Comparison of ENCODE assay signal across 22 mouse cellular contexts in genomic region chr19:29454141-29454601, GRCm38 (mm10). TPM values are rescaled to one million over a fixed set of nuclear protein-coding genes. Genes with fewer than 3 reads are reported as not detected.
DNase-seq lines count a peak whose midpoint lies in the region; ATAC-seq lines count a peak whose summit lies in the region.
"Had no signal": no experiment of that assay in that cellular context is flagged by ENCODE, and none has a peak within 500 bp of the region (broad histone marks: within the 10 kb centered on the region; RNA-seq: fewer than 3 reads in every experiment).

No protein-coding gene starts in this region.

- 84% methylated on average over 10 of the region's 10 CpGs for WGBS in kidney, embryonic 14.5 days

- no peak overlapping the region for H3K9ac ChIP-seq in kidney, embryonic 14.5 days (ENCODE audit: low read depth, low read length)
- H3K9ac ChIP-seq: liver, embryonic 13.5 days had no signal

- H3K27ac ChIP-seq in kidney, embryonic 14.5 days (ENCODE audit: low read depth, low read length) = no peak overlapping the region
- H3K27ac ChIP-seq: embryonic facial prominence, embryonic 10.5 days; liver, embryonic 13.5 days; midbrain, embryonic 10.5 days had no signal

- no peaks in the 10 kb centered on the region for H3K27me3 ChIP-seq in kidney, embryonic 14.5 days (ENCODE audit: control insufficient read depth, insufficient read depth, low read length)
- H3K27me3 ChIP-seq: liver, embryonic 13.5 days had no signal

- H3K4me2 ChIP-seq in kidney, embryonic 14.5 days (replicated peaks; ENCODE audit: low read depth, low read length) = no peak overlapping the region
- H3K4me2 ChIP-seq: liver, embryonic 13.5 days had no signal

- no peaks in the 10 kb centered on the region for H3K9me3 ChIP-seq in kidney, embryonic 14.5 days (ENCODE audit: control insufficient read depth, low read length)
- H3K9me3 ChIP-seq: embryonic facial prominence, embryonic 10.5 days; liver, embryonic 13.5 days; midbrain, embryonic 10.5 days had no signal

- DNase-seq in right cerebral cortex, adult 18-20 months = peak; percentile 20
- no peak for DNase-seq in right cerebral cortex, postnatal 36 days (ENCODE audit: low spot score in 2 of 2)
- peak; percentile 56 for DNase-seq in brain, adult 2 months (ENCODE audit: low read depth, low spot score)
- DNase-seq in naive thymus-derived CD4-positive, alpha-beta T cell, adult 2 months (ENCODE audit: low read depth) = peak; percentile 93
- DNase-seq in thymus, postnatal 4 days = peak; percentile 46
- no peak for DNase-seq in left cerebral cortex, adult 11 months (ENCODE audit: low spot score)
- no peak for DNase-seq in kidney, postnatal 4 days
- DNase-seq: adrenal gland, postnatal 10 days; cerebellum, postnatal 10 days; heart, postnatal 14 days; kidney, postnatal 10 days; layer of hippocampus, adult 9-11 months; liver, embryonic 13.5 days had no signal

- no peak overlapping the region for H3K4me3 ChIP-seq in kidney, embryonic 14.5 days (ENCODE audit: low read length)
- H3K4me3 ChIP-seq: embryonic facial prominence, embryonic 10.5 days; liver, embryonic 13.5 days; midbrain, embryonic 10.5 days had no signal

- H3K4me1 ChIP-seq in kidney, embryonic 14.5 days (ENCODE audit: control insufficient read depth, insufficient read depth, low read length) = no peaks in the 10 kb centered on the region
- H3K4me1 ChIP-seq: embryonic facial prominence, embryonic 10.5 days; liver, embryonic 13.5 days; midbrain, embryonic 10.5 days had no signal

- no peaks in the 10 kb centered on the region for H3K36me3 ChIP-seq in kidney, embryonic 14.5 days (ENCODE audit: control insufficient read depth, insufficient read depth, low read length)
- H3K36me3 ChIP-seq: embryonic facial prominence, embryonic 10.5 days; liver, embryonic 13.5 days; midbrain, embryonic 10.5 days had no signal

- no peak for ATAC-seq in kidney, embryonic 14.5 days (ENCODE audit: low FRiP score, low TSS enrichment)
- ATAC-seq: lung, postnatal 0 days; Patski had no signal

RNA-seq across cellular contexts. Expression of gene Pdcd1lg2, which starts 43.5 kb away (rescaled TPM):
- not detected in 2 replicates for polyA plus RNA-seq in kidney, embryonic 14.5 days (2014; fragmentation: Nextera tagmentation; extraction: Ambion mirVana)
- polyA plus RNA-seq: C2C12; embryonic facial prominence, embryonic 10.5 days; gonadal fat pad, adult 2 months; intestine, embryonic 14.5 days; midbrain, embryonic 10.5 days; neural tube, embryonic 11.5 days had no signal

Comparison
In these comparisons a context has a peak if more than half of its experiments do, and no peak if none do; other contexts are left out.
1. DNase-seq: peak in right cerebral cortex, adult 18-20 months (single experiment), brain, adult 2 months (single experiment), naive thymus-derived CD4-positive, alpha-beta T cell, adult 2 months (single experiment) and thymus, postnatal 4 days (single experiment); none in right cerebral cortex, postnatal 36 days (0 of 2), left cerebral cortex, adult 11 months (single experiment) and kidney, postnatal 4 days (0 of 2).